Mouse (Mus musculus) bone marrow macrophage, adult 2 months (primary cell): ENCODE measurements around the gene Slc25a51. TPM values are rescaled to one million over a fixed set of nuclear protein-coding genes. Genes with fewer than 3 reads are reported as not detected.

Experiments
- H3K27ac ChIP-seq: 2 replicates; pipeline ENCODE4 v1.5.1; 2012; ENCODE audit warnings: low read depth, low read length; ENCODE audit not compliant: insufficient read depth
- H3K4me1 ChIP-seq: 2 replicates; pipeline ENCODE4 v1.6.1; 2012; ENCODE audit warnings: low read length; ENCODE audit not compliant: control insufficient read depth, insufficient read depth
- H3K4me3 ChIP-seq: 2 replicates; pipeline ENCODE4 v1.5.1; 2012; ENCODE audit warnings: mild to moderate bottlenecking, low read length, moderate library complexity; ENCODE audit not compliant: insufficient read depth
- CTCF ChIP-seq: IDR thresholded peaks from 2 replicates; pipeline ENCODE4 v1.5.1; 2012; ENCODE audit warnings: low read depth, mild to moderate bottlenecking, low read length, moderate library complexity
- POLR2A ChIP-seq: IDR thresholded peaks from 2 replicates; pipeline ENCODE4 v1.6.1; 2012; ENCODE audit warnings: mild to moderate bottlenecking, low read depth, low read length, borderline replicate concordance
- polyA plus RNA-seq: library from polyadenylated mRNA; stranded (reverse); fragments of >200 nt; gene quantifications from 2 replicates; pipeline ENCODE4 v1.2.4, GENCODE M21; 2012; ENCODE audit not compliant: missing spikeins, insufficient read depth, insufficient read length

Slc25a51 gene
- polyA plus RNA-seq, 1 experiment: 54.6 TPM

DNA sequence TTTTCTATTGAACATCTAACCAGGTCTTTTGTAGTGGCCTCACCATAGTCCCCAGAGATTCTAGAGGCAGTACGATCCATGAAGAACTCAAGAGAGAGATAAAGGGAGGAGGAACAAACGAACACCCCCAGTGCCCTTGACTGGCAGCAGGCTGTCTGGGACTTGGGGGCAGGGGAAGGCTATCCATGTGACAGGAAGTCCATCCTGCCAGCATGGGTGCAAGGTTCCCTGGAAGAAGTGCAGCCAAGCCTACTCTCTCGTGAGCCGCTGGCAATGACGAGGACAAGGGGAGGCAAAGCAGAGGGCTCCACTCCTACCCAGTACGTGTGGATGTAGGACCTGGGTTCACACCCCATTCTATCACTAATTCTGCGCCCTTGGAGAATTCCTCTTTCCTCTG, 35.1 kb upstream of the Slc25a51 start:
- no peak overlapping the region for H3K4me3 ChIP-seq
- no peak for TF ChIP-seq POLR2A
- TF ChIP-seq CTCF: no peak
- peaks cover 29% of the 10 kb centered on the region for H3K4me1 ChIP-seq
- no peak overlapping the region for H3K27ac ChIP-seq

DNA sequence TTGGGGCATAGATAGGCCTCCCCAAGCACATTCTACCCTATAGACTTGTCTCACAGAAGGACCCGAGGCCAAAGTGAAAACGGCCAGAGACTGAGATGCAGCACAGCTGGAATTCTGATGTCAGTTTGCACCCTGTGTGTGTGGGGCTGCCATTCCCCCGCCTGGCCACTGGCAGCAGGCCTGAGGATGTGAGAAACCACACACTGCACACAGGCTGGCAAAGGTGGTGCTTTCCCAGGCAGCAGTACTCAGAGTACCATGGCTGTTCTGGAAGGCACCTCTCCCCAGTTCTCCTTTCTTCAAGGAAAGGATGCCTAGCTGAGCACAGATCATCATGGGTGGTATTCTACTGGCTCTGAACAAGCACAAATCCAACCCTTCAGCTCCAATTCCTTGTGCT, 33.7 kb upstream of the Slc25a51 start:
- H3K27ac ChIP-seq: no peak overlapping the region
- peaks cover 21% of the 10 kb centered on the region for H3K4me1 ChIP-seq
- TF ChIP-seq CTCF (no peak), POLR2A (no peak)
- H3K4me3 ChIP-seq: no peak overlapping the region

DNA sequence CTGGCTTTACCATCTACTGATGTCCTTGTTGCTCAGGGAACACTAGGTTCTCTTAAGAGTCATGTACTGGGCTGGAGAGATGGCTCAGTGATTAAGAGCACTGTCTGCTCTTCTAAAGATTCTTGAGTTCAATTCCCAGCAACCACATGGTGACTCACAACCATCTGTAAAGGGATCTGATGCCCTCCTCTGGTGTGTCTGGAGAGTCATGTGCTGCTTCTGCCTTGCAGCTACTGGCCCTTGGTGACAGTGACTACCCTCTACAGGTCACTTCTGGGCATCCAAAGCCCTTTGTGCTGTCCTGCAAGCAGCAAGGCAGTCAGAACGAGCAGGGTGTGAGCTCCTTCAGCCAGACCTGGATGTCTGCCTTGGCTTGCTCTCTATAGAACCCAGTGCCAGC, 33.2 kb upstream of the Slc25a51 start:
- H3K27ac ChIP-seq: no peak overlapping the region
- TF ChIP-seq POLR2A: no peak
- TF ChIP-seq CTCF: no peak
- peaks cover 21% of the 10 kb centered on the region for H3K4me1 ChIP-seq
- H3K4me3 ChIP-seq: no peak overlapping the region

DNA sequence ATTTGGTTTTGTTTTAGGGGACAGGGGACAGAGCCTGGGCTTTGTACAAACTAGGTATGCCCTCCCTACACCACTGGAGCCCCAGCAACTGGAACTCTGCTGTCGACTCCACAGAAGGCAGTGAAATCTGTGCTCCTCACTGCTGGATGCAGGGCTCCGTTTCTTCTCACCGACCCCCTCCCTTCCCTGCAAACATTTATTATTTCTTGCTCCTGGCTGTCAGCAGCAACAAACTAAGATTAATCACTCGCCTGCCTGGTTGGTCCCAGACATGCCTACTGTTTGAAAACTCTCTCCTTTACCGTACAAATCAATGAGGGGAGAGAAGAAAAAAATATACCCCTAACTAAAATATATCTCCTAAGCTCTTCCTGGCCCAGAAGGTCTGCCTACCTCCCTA, 30.7 kb upstream of the Slc25a51 start:
- Histone ChIP-seq H3K27ac (no peak overlapping the region), H3K4me1 (peaks cover 24% of the 10 kb centered on the region)
- TF ChIP-seq POLR2A (no peak), CTCF (no peak)

DNA sequence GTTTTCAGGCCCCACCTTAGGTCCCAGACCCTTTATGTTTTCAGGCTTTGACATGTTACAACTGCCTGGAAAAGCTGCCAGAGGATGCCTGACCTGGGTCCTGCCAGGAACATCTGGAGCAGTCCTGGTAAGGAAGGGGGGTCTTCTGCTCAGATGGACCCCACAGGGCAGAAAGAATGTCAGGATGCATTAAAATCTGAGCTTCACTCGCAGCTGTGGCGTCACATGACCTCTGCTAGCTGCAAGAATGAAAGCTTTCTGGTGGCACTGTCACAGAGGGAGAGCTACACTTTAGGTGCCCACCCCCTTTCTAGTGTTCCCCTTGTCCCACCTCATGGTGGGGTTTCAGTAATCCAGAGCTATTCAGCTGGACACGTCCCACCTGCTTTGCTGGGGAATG, 28.4 kb upstream of the Slc25a51 start:
- Histone ChIP-seq H3K4me3 (no peak overlapping the region), H3K27ac (no peak overlapping the region), H3K4me1 (peaks cover 6% of the 10 kb centered on the region; the same call in 1 of the 2 replicates)
- TF ChIP-seq CTCF: no peak
- no peak for TF ChIP-seq POLR2A

More for the DNA sequence above, 30.7 kb upstream of the Slc25a51 start:
- H3K4me3 ChIP-seq: no peak overlapping the region

DNA sequence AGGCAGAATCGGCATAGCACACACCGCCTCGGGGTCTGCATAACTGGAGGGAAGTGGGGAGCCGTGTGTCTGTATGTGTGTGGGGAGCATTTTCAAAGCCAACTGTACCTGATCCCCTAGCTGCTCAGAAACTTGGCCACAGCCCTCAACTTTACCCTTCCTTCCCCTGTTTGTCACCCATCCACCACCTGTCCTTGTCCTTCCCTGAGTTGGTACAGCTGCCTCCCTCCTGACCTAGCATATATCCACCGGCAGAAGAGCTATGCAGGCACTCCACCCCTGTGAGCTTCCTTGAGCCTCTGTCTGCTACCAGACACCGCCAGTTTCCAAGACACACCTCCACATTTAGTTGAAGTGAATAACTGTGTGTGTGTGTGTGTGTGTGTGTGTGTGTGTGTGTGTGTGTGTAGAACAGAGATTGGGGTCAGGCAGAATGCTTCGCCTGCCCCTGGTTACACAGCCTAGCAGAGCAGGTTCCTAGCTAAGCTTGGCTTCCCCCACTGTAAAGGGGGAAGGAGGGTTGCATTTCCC, 27.9 kb upstream of the Slc25a51 start:
- Histone ChIP-seq H3K4me1 (peaks cover 3% of the 10 kb centered on the region; the same call in 1 of the 2 replicates), H3K27ac (no peak overlapping the region), H3K4me3 (no peak overlapping the region)
- no peak for TF ChIP-seq POLR2A
- TF ChIP-seq CTCF: no peak

DNA sequence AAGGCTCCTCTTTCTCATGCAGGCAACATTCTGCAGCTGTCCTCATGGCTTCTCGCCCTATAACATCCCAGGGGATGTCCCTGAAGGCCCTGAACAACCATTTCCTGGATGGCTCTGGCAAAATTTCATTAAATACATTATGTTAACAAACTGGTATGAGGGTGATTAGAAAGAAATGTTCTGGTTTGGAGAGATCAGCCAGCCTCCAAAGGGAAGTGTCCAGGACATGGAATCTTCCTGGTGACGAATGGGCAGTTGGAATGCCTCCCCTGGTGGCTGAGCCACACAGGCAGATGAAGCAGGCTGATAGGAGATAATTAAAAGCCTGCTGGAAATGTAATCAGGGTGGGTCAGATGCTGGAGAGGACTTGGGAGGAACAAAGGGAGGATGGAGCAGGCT, 27.3 kb upstream of the Slc25a51 start:
- Histone ChIP-seq H3K4me3 (no peak overlapping the region), H3K4me1 (peaks cover 3% of the 10 kb centered on the region; the same call in 1 of the 2 replicates), H3K27ac (no peak overlapping the region)
- TF ChIP-seq POLR2A (no peak), CTCF (no peak)

DNA sequence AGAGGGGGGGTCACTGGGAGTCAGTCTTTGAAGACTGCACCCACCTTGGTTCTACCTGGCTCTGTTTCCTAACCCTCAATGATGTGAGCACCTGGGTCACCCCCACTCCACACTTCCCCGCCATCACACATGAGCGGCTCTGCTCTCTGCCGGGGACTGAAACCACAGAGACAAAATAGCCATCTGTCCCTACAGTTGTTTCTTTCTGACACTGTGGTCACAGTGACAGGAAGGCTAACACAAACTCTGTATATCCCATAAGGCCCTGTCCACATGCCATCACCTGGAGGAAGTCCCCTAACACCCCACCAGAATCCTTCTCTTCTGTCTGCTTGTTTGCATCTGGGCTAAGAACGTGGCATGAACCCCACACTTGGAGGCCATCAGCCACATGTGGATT, 26.1 kb upstream of the Slc25a51 start:
- peaks cover 3% of the 10 kb centered on the region; the same call in 1 of the 2 replicates for H3K4me1 ChIP-seq
- TF ChIP-seq CTCF (no peak), POLR2A (no peak)
- H3K27ac ChIP-seq: no peak overlapping the region
- no peak overlapping the region for H3K4me3 ChIP-seq

DNA sequence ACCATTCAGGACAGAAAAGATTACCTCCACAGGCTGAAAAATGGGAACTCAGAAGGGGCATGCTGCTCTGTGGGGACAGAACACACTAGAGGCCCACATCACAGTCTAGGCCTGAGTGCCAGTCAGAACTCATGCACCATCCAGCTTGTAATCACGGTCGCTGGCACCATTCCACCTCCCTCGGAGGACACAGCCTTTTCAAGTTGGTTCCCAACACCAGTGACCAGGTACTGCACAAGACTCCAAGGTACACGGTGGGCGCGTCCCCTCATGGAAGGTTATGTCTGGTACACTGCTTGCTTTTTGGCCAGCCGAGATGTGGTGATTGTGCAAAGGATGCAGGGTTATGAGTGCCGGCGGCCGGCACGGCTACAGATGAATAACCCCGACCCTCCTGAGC, 25.5 kb upstream of the Slc25a51 start:
- no peak overlapping the region for H3K27ac ChIP-seq
- H3K4me3 ChIP-seq: no peak overlapping the region
- peaks cover 3% of the 10 kb centered on the region; the same call in 1 of the 2 replicates for H3K4me1 ChIP-seq
- TF ChIP-seq POLR2A (no peak), CTCF (no peak)

DNA sequence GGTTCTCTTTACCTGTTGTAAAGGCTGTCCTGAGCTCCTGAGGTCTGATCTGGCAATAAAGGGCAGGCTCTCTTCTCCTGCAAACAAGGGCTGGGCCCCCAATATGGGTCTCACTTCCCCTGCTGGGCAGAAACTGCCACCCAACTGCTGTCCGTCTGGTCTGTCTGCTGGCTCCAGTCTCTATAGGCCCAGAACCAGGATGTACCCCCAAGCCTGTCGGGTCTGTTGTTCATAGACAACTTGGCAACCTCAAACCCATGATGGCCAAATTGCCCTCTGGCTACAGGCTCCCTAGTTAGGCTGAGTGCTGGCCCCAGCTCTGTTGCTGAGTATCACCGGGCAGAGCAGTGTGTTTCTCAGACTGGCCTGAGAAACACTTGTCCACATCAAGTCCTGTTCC, 23.2 kb upstream of the Slc25a51 start:
- no peak for TF ChIP-seq POLR2A
- TF ChIP-seq CTCF: no peak
- Histone ChIP-seq H3K4me1 (peaks cover 3% of the 10 kb centered on the region; the same call in 1 of the 2 replicates), H3K4me3 (no peak overlapping the region), H3K27ac (no peak overlapping the region)
